ENCODE assay signal across 7 mouse cellular contexts in the genomic region with DNA sequence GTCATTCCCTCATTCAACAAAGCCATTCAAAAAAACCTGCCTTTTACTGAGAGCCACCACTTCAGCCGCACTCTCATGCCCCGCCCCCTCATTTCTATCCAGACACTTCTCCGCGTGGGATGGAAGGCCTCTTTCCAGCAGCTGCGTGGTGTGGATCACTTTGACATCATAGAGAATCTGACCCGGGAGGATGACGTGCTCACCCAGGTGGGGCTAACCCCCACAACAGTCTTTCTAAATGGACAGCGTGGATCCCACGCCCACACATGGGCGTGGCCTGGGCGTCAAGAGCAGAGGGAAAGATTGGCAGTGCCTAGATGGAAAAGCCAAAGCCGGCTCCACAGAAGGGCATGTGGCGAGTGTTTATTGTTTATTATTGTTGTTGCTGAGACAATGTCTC. TPM values are rescaled to one million over a fixed set of nuclear protein-coding genes. Genes with fewer than 3 reads are reported as not detected.
DNase-seq lines count a peak whose midpoint lies in the region; ATAC-seq and TF ChIP-seq lines count a peak whose summit lies in the region.

No protein-coding gene starts in this region.

- no peak overlapping the region for H3K27ac ChIP-seq in forebrain, embryonic 10.5 days
- H3K27ac ChIP-seq in kidney, embryonic 14.5 days (ENCODE audit: low read depth, low read length) = no peak overlapping the region
- no peak overlapping the region for H3K27ac ChIP-seq in lung, embryonic 14.5 days (ENCODE audit: low read depth)
- no peak overlapping the region for H3K27ac ChIP-seq in stomach, embryonic 16.5 days (ENCODE audit: low read length)

- 34% methylated on average over 13 of the region's 13 CpGs for WGBS in forebrain, embryonic 10.5 days
- WGBS in kidney, embryonic 14.5 days = 29% methylated on average over 13 of the region's 13 CpGs
- 20% methylated on average over 13 of the region's 13 CpGs for WGBS in lung, embryonic 14.5 days
- WGBS in stomach, embryonic 16.5 days = 27% methylated on average over 13 of the region's 13 CpGs

- no peak overlapping the region for H3K9ac ChIP-seq in kidney, embryonic 14.5 days (ENCODE audit: low read depth, low read length)
- H3K9ac ChIP-seq in lung, embryonic 14.5 days = no peak overlapping the region
- no peak overlapping the region for H3K9ac ChIP-seq in stomach, embryonic 16.5 days (ENCODE audit: low read length)

- no peaks in the 10 kb centered on the region for H3K9me3 ChIP-seq in forebrain, embryonic 10.5 days
- no peaks in the 10 kb centered on the region for H3K9me3 ChIP-seq in kidney, embryonic 14.5 days (ENCODE audit: control insufficient read depth, low read length)
- H3K9me3 ChIP-seq in lung, embryonic 14.5 days (ENCODE audit: low read depth, low read length) = no peaks in the 10 kb centered on the region
- H3K9me3 ChIP-seq in stomach, embryonic 16.5 days (replicated peaks; ENCODE audit: control insufficient read depth, low read length) = no peaks in the 10 kb centered on the region

- H3K4me2 ChIP-seq in kidney, embryonic 14.5 days (replicated peaks; ENCODE audit: low read depth, low read length) = peak overlapping the region; percentile 34; the same call in 1 of the 2 replicates
- H3K4me2 ChIP-seq in lung, embryonic 14.5 days = peak overlapping the region; percentile 53
- peak overlapping the region; percentile 27; the same call in 1 of the 2 replicates for H3K4me2 ChIP-seq in stomach, embryonic 16.5 days (ENCODE audit: low read depth, low read length)

- H3K27me3 ChIP-seq in forebrain, embryonic 10.5 days (ENCODE audit: poor library complexity, severe bottlenecking) = no peaks in the 10 kb centered on the region
- no peaks in the 10 kb centered on the region for H3K27me3 ChIP-seq in kidney, embryonic 14.5 days (ENCODE audit: control insufficient read depth, insufficient read depth, low read length)
- no peaks in the 10 kb centered on the region for H3K27me3 ChIP-seq in lung, embryonic 14.5 days (ENCODE audit: insufficient read depth, low read length)
- no peaks in the 10 kb centered on the region for H3K27me3 ChIP-seq in stomach, embryonic 16.5 days (ENCODE audit: control insufficient read depth, insufficient read depth, low read length)

- peaks cover 21% of the 10 kb centered on the region for H3K4me1 ChIP-seq in forebrain, embryonic 10.5 days
- peaks cover 8% of the 10 kb centered on the region; the same call in 1 of the 2 replicates for H3K4me1 ChIP-seq in kidney, embryonic 14.5 days (ENCODE audit: control insufficient read depth, insufficient read depth, low read length)
- 0 out of 2 replicates have a peak, but pooled peaks cover 2% of the 10 kb centered on the region for H3K4me1 ChIP-seq in lung, embryonic 14.5 days (ENCODE audit: insufficient read depth)
- H3K4me1 ChIP-seq in stomach, embryonic 16.5 days (ENCODE audit: control insufficient read depth, insufficient read depth, low read length) = peaks cover 9% of the 10 kb centered on the region

- no peak for TF ChIP-seq CTCF in lung, embryonic 14.5 days (IDR thresholded peaks at IDR 0.05; ENCODE audit: low read depth)

- no peak for ATAC-seq in kidney, embryonic 14.5 days (ENCODE audit: low FRiP score, low TSS enrichment)
- ATAC-seq in lung, embryonic 14.5 days (ENCODE audit: insufficient read depth) = no peak
- ATAC-seq in stomach, embryonic 16.5 days (ENCODE audit: insufficient read depth, low FRiP score) = no peak

- peak; percentile 58 for DNase-seq in spleen, adult 12 weeks (ENCODE audit: low spot score)
- no peak for DNase-seq in spleen, postnatal 14 days (ENCODE audit: low spot score in 2 of 2)
- no peak for DNase-seq in forebrain, embryonic 10.5 days (ENCODE audit: extremely low spot score, low spot score)
- peak; percentile 74 for DNase-seq in lung, embryonic 14.5 days
- DNase-seq in urinary bladder, adult 18-20 months (ENCODE audit: low spot score in 2 of 2) = no peak

- H3K4me3 ChIP-seq in forebrain, embryonic 10.5 days = peak overlapping the region; percentile 30
- H3K4me3 ChIP-seq in kidney, embryonic 14.5 days (ENCODE audit: low read length) = no peak overlapping the region
- H3K4me3 ChIP-seq in lung, embryonic 14.5 days (ENCODE audit: low read depth, low read length) = peak overlapping the region; percentile 18; the same call in 1 of the 2 replicates
- no peak overlapping the region for H3K4me3 ChIP-seq in stomach, embryonic 16.5 days (replicated peaks; ENCODE audit: low read length)

- no peaks in the 10 kb centered on the region for H3K36me3 ChIP-seq in forebrain, embryonic 10.5 days (replicated peaks)
- H3K36me3 ChIP-seq in kidney, embryonic 14.5 days (ENCODE audit: control insufficient read depth, insufficient read depth, low read length) = no peaks in the 10 kb centered on the region
- no peaks in the 10 kb centered on the region for H3K36me3 ChIP-seq in lung, embryonic 14.5 days (ENCODE audit: insufficient read depth)
- H3K36me3 ChIP-seq in stomach, embryonic 16.5 days (ENCODE audit: control insufficient read depth, insufficient read depth, low read length) = no peaks in the 10 kb centered on the region

RNA-seq across cellular contexts. Expression of a gene that starts 10.4 kb away (rescaled TPM):
- polyA plus RNA-seq in forebrain, embryonic 10.5 days (2016; fragmentation: Nextera tagmentation; extraction: Ambion mirVana) = 167 and 178 TPM in 2 replicates
- polyA plus RNA-seq in kidney, embryonic 14.5 days (2014; fragmentation: Nextera tagmentation; extraction: Ambion mirVana) = 129 and 174 TPM in 2 replicates
- polyA plus RNA-seq in lung, embryonic 14.5 days (2014; fragmentation: Nextera tagmentation; extraction: Ambion mirVana) = 144 and 158 TPM in 2 replicates
- polyA plus RNA-seq in stomach, embryonic 16.5 days (2015; fragmentation: Nextera tagmentation; extraction: Ambion mirVana) = 120 and 128 TPM in 2 replicates

RNA-seq across cellular contexts. Expression of a gene that starts 10.6 kb away (rescaled TPM):
- 4.0 and 4.8 TPM in 2 replicates for polyA plus RNA-seq in forebrain, embryonic 10.5 days (2016; fragmentation: Nextera tagmentation; extraction: Ambion mirVana)
- 3.6 and 4.1 TPM in 2 replicates for polyA plus RNA-seq in kidney, embryonic 14.5 days (2014; fragmentation: Nextera tagmentation; extraction: Ambion mirVana)
- 4.6 TPM in 2 replicates for polyA plus RNA-seq in lung, embryonic 14.5 days (2014; fragmentation: Nextera tagmentation; extraction: Ambion mirVana)
- polyA plus RNA-seq in stomach, embryonic 16.5 days (2015; fragmentation: Nextera tagmentation; extraction: Ambion mirVana) = 6.8 and 8.5 TPM in 2 replicates

RNA-seq across cellular contexts. Expression of a gene that starts 12.7 kb away (rescaled TPM):
- polyA plus RNA-seq in forebrain, embryonic 10.5 days (2016; fragmentation: Nextera tagmentation; extraction: Ambion mirVana) = 412 and 424 TPM in 2 replicates
- 350 and 420 TPM in 2 replicates for polyA plus RNA-seq in kidney, embryonic 14.5 days (2014; fragmentation: Nextera tagmentation; extraction: Ambion mirVana)
- polyA plus RNA-seq in lung, embryonic 14.5 days (2014; fragmentation: Nextera tagmentation; extraction: Ambion mirVana) = 395 and 399 TPM in 2 replicates
- polyA plus RNA-seq in stomach, embryonic 16.5 days (2015; fragmentation: Nextera tagmentation; extraction: Ambion mirVana) = 230 and 247 TPM in 2 replicates

RNA-seq across cellular contexts. Expression of a gene that starts 24.2 kb away (rescaled TPM):
- polyA plus RNA-seq in forebrain, embryonic 10.5 days (2016; fragmentation: Nextera tagmentation; extraction: Ambion mirVana) = not detected in 2 replicates
- polyA plus RNA-seq in kidney, embryonic 14.5 days (2014; fragmentation: Nextera tagmentation; extraction: Ambion mirVana) = not detected in 2 replicates
- not detected in 2 replicates for polyA plus RNA-seq in lung, embryonic 14.5 days (2014; fragmentation: Nextera tagmentation; extraction: Ambion mirVana)
- polyA plus RNA-seq in stomach, embryonic 16.5 days (2015; fragmentation: Nextera tagmentation; extraction: Ambion mirVana) = not detected in 2 replicates

RNA-seq across cellular contexts. Expression of a gene that starts 26.8 kb away (rescaled TPM):
- 0.17 and 0.58 TPM in 2 replicates for polyA plus RNA-seq in forebrain, embryonic 10.5 days (2016; fragmentation: Nextera tagmentation; extraction: Ambion mirVana)
- 0.58 and 0.59 TPM in 2 replicates for polyA plus RNA-seq in kidney, embryonic 14.5 days (2014; fragmentation: Nextera tagmentation; extraction: Ambion mirVana)
- polyA plus RNA-seq in lung, embryonic 14.5 days (2014; fragmentation: Nextera tagmentation; extraction: Ambion mirVana) = 0.23 and 0.30 TPM in 2 replicates
- 0.16 and 0.68 TPM in 2 replicates for polyA plus RNA-seq in stomach, embryonic 16.5 days (2015; fragmentation: Nextera tagmentation; extraction: Ambion mirVana)

Comparison
In these comparisons a context has a peak if more than half of its experiments do, and no peak if none do; other contexts are left out.
1. DNase-seq: peak in spleen, adult 12 weeks (single experiment) and lung, embryonic 14.5 days (single experiment); none in spleen, postnatal 14 days (0 of 2), forebrain, embryonic 10.5 days (single experiment) and urinary bladder, adult 18-20 months (0 of 2).
2. H3K4me3 ChIP-seq: peak in forebrain, embryonic 10.5 days (single experiment) and lung, embryonic 14.5 days (single experiment); none in kidney, embryonic 14.5 days (single experiment) and stomach, embryonic 16.5 days (single experiment).
3. Peak in every context shown above with its lines, with median percentiles within 50 percentile points of each other: H3K4me2 ChIP-seq.